In genomic region chr8:113891376-113891775, GRCm38 (mm10) we compare ENCODE assay signal across 17 mouse cellular contexts. TPM values are rescaled to one million over a fixed set of nuclear protein-coding genes. Genes with fewer than 3 reads are reported as not detected.
"Had no signal": no experiment of that assay in that cellular context is flagged by ENCODE, and none has a peak within 500 bp of the region (broad histone marks: within the 10 kb centered on the region; RNA-seq: fewer than 3 reads in every experiment).

No protein-coding gene starts in this region.

- DNase-seq: kidney, postnatal 14 days; lung, adult 2 months; lung, postnatal 4 days; midbrain, embryonic 14.5 days; spleen, adult 18-20 months; thymus, adult 2 months; thymus, postnatal 25 days had no signal

- H3K36me3 ChIP-seq: kidney, embryonic 15.5 days; limb, embryonic 10.5 days; liver, embryonic 15.5 days; midbrain, embryonic 10.5 days; neural tube, embryonic 12.5 days had no signal

- H3K27me3 ChIP-seq: kidney, embryonic 15.5 days; liver, embryonic 15.5 days; neural tube, embryonic 12.5 days had no signal

- H3K9ac ChIP-seq: kidney, embryonic 15.5 days; liver, embryonic 15.5 days; neural tube, embryonic 12.5 days had no signal

- H3K4me3 ChIP-seq: kidney, embryonic 15.5 days; left cerebral cortex, adult 2 months; limb, embryonic 10.5 days; liver, embryonic 15.5 days; midbrain, embryonic 10.5 days; neural tube, embryonic 12.5 days had no signal

- H3K4me1 ChIP-seq: kidney, embryonic 15.5 days; limb, embryonic 10.5 days; liver, embryonic 15.5 days; midbrain, embryonic 10.5 days; neural tube, embryonic 12.5 days had no signal

- H3K27ac ChIP-seq: kidney, embryonic 15.5 days; left cerebral cortex, adult 2 months; limb, embryonic 10.5 days; liver, embryonic 15.5 days; midbrain, embryonic 10.5 days; neural tube, embryonic 12.5 days had no signal

- H3K4me2 ChIP-seq: kidney, embryonic 15.5 days; liver, embryonic 11.5 days; liver, embryonic 15.5 days; neural tube, embryonic 12.5 days had no signal

- ATAC-seq: lung, postnatal 0 days had no signal

- H3K9me3 ChIP-seq: kidney, embryonic 15.5 days; limb, embryonic 10.5 days; liver, embryonic 15.5 days; midbrain, embryonic 10.5 days; neural tube, embryonic 12.5 days had no signal

RNA-seq across cellular contexts. Expression of gene Adamts18, which starts 42.8 kb away (rescaled TPM):
- total RNA-seq: monocyte, adult 5-6 weeks; neutrophil, adult 5-6 weeks had no signal
- polyA plus RNA-seq: lung, adult 2 months had no signal
